In genomic region chr4:128913794-128914193, GRCm38 (mm10) we compare ENCODE assay signal across 11 mouse cellular contexts. TPM values are rescaled to one million over a fixed set of nuclear protein-coding genes. Genes with fewer than 3 reads are reported as not detected.
DNase-seq lines count a peak whose midpoint lies in the region; ATAC-seq and TF ChIP-seq lines count a peak whose summit lies in the region.
"Had no signal": no experiment of that assay in that cellular context is flagged by ENCODE, and none has a peak within 500 bp of the region (broad histone marks: within the 10 kb centered on the region; RNA-seq: fewer than 3 reads in every experiment).

No protein-coding gene starts in this region.

- H3K36me3 ChIP-seq in neural tube, embryonic 13.5 days = peaks cover 29% of the 10 kb centered on the region
- H3K36me3 ChIP-seq: lung, embryonic 15.5 days had no signal

- peak; percentile 41 for DNase-seq in adrenal gland, postnatal 25 days
- DNase-seq in adrenal gland, postnatal 4 days (ENCODE audit: low spot score in 2 of 2) = no peak
- peak; percentile 53 for DNase-seq in lung, postnatal 10 days
- no peak for DNase-seq in lung, postnatal 25 days (ENCODE audit: low spot score)
- peak; percentile 74 for DNase-seq in embryo, embryonic 10.5 days (ENCODE audit: low spot score)
- DNase-seq in gastrocnemius, adult 2 months = no peak
- no peak for DNase-seq in left cerebral cortex, adult 18-20 months (ENCODE audit: low spot score in 2 of 2)

- no peak overlapping the region for H3K4me3 ChIP-seq in neural tube, embryonic 13.5 days
- H3K4me3 ChIP-seq in gastrocnemius, adult 2 months = no peak overlapping the region
- H3K4me3 ChIP-seq: embryonic facial prominence, embryonic 12.5 days; lung, embryonic 15.5 days had no signal

- WGBS in neural tube, embryonic 13.5 days = 21% methylated on average over 4 of the region's 4 CpGs

- peaks cover 13% of the 10 kb centered on the region for H3K4me1 ChIP-seq in neural tube, embryonic 13.5 days (replicated peaks)
- H3K4me1 ChIP-seq: embryonic facial prominence, embryonic 12.5 days had no signal

- TF ChIP-seq CTCF in gastrocnemius, adult 2 months (IDR thresholded peaks at IDR 0.05) = no peak

- intact Hi-C loops in gastrocnemius, adult 2 months (cut with DNase I) = no loop called here

- no peak overlapping the region for H3K9ac ChIP-seq in neural tube, embryonic 13.5 days
- H3K9ac ChIP-seq: embryonic facial prominence, embryonic 12.5 days; hindbrain, embryonic 14.5 days; lung, embryonic 15.5 days had no signal

- no peak overlapping the region for H3K4me2 ChIP-seq in neural tube, embryonic 13.5 days
- H3K4me2 ChIP-seq: embryonic facial prominence, embryonic 12.5 days; hindbrain, embryonic 14.5 days; lung, embryonic 15.5 days had no signal

- H3K9me3 ChIP-seq in neural tube, embryonic 13.5 days = no peaks in the 10 kb centered on the region
- H3K9me3 ChIP-seq: embryonic facial prominence, embryonic 12.5 days; lung, embryonic 15.5 days had no signal

- 0 out of 2 replicates have a peak overlapping the region, but pooled peaks have one; percentile 23 for H3K27ac ChIP-seq in neural tube, embryonic 13.5 days (replicated peaks)
- H3K27ac ChIP-seq in gastrocnemius, adult 2 months = no peak overlapping the region
- H3K27ac ChIP-seq: embryonic facial prominence, embryonic 12.5 days; hindbrain, embryonic 14.5 days; lung, embryonic 15.5 days had no signal

- peaks cover 8% of the 10 kb centered on the region; the same call in 1 of the 2 replicates for H3K27me3 ChIP-seq in neural tube, embryonic 13.5 days
- H3K27me3 ChIP-seq: embryonic facial prominence, embryonic 12.5 days; lung, embryonic 15.5 days had no signal

- no peak for ATAC-seq in neural tube, embryonic 13.5 days (ENCODE audit: low read depth)

RNA-seq across cellular contexts. Expression of gene Trim62, which starts 30.4 kb away (rescaled TPM):
- total RNA-seq in adrenal gland, postnatal 25 days (2021) = 14.3 and 17.9 TPM in 2 replicates
- total RNA-seq in adrenal gland, postnatal 4 days (2021) = 10 to 100 TPM; 29.8 to 34.8 TPM
- 21.4 and 23.4 TPM in 2 replicates for polyA plus RNA-seq in neural tube, embryonic 13.5 days (2015; fragmentation: Nextera tagmentation; extraction: Ambion mirVana)
- total RNA-seq in gastrocnemius, adult 2 months (2021) = under 1 TPM; 0.50 to 0.74 TPM
- total RNA-seq in left cerebral cortex, adult 18-20 months (2021) = 10 to 100 TPM; 17.8 to 19.1 TPM

RNA-seq across cellular contexts. Expression of gene Azin2, which starts 48.4 kb away (rescaled TPM):
- total RNA-seq in adrenal gland, postnatal 25 days (2021) = 36.0 and 44.8 TPM in 2 replicates
- 10 to 100 TPM; 54.8 to 61.1 TPM for total RNA-seq in adrenal gland, postnatal 4 days (2021)
- polyA plus RNA-seq in neural tube, embryonic 13.5 days (2015; fragmentation: Nextera tagmentation; extraction: Ambion mirVana) = 14.3 and 16.9 TPM in 2 replicates
- total RNA-seq in gastrocnemius, adult 2 months (2021) = 1 to 10 TPM; 1.2 to 2.2 TPM
- total RNA-seq in left cerebral cortex, adult 18-20 months (2021) = 10 to 100 TPM; 45.4 to 47.6 TPM

Comparison
In these comparisons a context has a peak if more than half of its experiments do, and no peak if none do; other contexts are left out.
1. DNase-seq: peak in adrenal gland, postnatal 25 days (single experiment), lung, postnatal 10 days (single experiment) and embryo, embryonic 10.5 days (single experiment); none in adrenal gland, postnatal 4 days (0 of 2), lung, postnatal 25 days (single experiment), gastrocnemius, adult 2 months (single experiment) and left cerebral cortex, adult 18-20 months (0 of 2).
2. RNA of gene Azin2, which starts 48.4 kb away (total RNA-seq): 54.8 to 61.1 TPM in adrenal gland, postnatal 4 days, 45.4 to 47.6 TPM in left cerebral cortex, adult 18-20 months and 36.0 to 44.8 TPM in adrenal gland, postnatal 25 days; 1.2 to 2.2 TPM in gastrocnemius, adult 2 months; every median in the first group is over 10 times any median in the second.